Mouse (Mus musculus): ENCODE data around the gene Hmga1b. TPM values are rescaled to one million over a fixed set of nuclear protein-coding genes. Genes with fewer than 3 reads are reported as not detected.

Hmga1b gene
- total RNA-seq, 2 experiments from 2014 or later: 12.4 to 14.6 TPM

- intact Hi-C loops (cut with DNase I; ENCODE audit: low total_unique reads): no loop called here
- no peak for DNase-seq
Observed at GRCm38 (mm10) chr11:120808010-120808409, 45.4 kb downstream of the Hmga1b start.

GRCm38 (mm10) chr11:120812068-120812467, 49.5 kb downstream of the Hmga1b start:
- intact Hi-C loops (cut with DNase I; ENCODE audit: low total_unique reads): no loop called here
- no peak for DNase-seq

Other genes with a start within 250 kb of the Hmga1b start
- under 1 TPM in 1 of 2 experiments, not detected in 1; 0.38 TPM for gene Gcgr, start 232.1 kb upstream of the Hmga1b start, total RNA-seq (2021)
- gene Mcrip1, start 213.1 kb upstream of the Hmga1b start, total RNA-seq (2021): 10 to 100 TPM; 31.1 to 33.3 TPM
- gene Ppp1r27, start 211.7 kb upstream of the Hmga1b start, total RNA-seq (2021): 100 to 1,000 TPM; 159 to 234 TPM
- 100 to 1,000 TPM; 264 to 301 TPM for gene P4hb, start 189.5 kb upstream of the Hmga1b start, total RNA-seq (2021)
- 100 to 1,000 TPM; 118 to 144 TPM for gene Arhgdia, start 181.2 kb upstream of the Hmga1b start, total RNA-seq (2021)
- 10 to 100 TPM; 44.6 to 60.9 TPM for gene Alyref, start 164.4 kb upstream of the Hmga1b start, total RNA-seq (2021)
- 10 to 100 TPM; 54.0 to 55.6 TPM for gene Anapc11, start 164.4 kb upstream of the Hmga1b start, total RNA-seq (2021)
- not detected for gene Npb, start 154.3 kb upstream of the Hmga1b start, total RNA-seq (2021)
- gene Pcyt2, start 144.9 kb upstream of the Hmga1b start, total RNA-seq (2021): 10 to 100 TPM; 25.7 to 25.8 TPM
- 1 to 10 TPM; 5.2 to 5.4 TPM for gene Sirt7, start 137.6 kb upstream of the Hmga1b start, total RNA-seq (2021)
- 10 to 100 TPM; 29.9 to 33.1 TPM for gene Mafg, start 129.2 kb upstream of the Hmga1b start, total RNA-seq (2021)
- gene Pycr1, start 119.0 kb upstream of the Hmga1b start, total RNA-seq (2021): 10 to 100 TPM; 10.3 to 13.3 TPM
- gene Myadml2, start 114.6 kb upstream of the Hmga1b start, total RNA-seq (2021): 100 to 1,000 TPM; 111 to 136 TPM
- gene Notum, start 101.6 kb upstream of the Hmga1b start, total RNA-seq (2021): under 1 TPM in 1 of 2 experiments, not detected in 1; 0.39 TPM
- gene Aspscr1, start 89.8 kb upstream of the Hmga1b start, total RNA-seq (2021): 10 to 100 TPM; 25.0 to 26.9 TPM
- 10 to 100 TPM; 25.7 to 33.3 TPM for gene Cenpx, start 49.1 kb upstream of the Hmga1b start, total RNA-seq (2021)
- gene Lrrc45, start 48.9 kb upstream of the Hmga1b start, total RNA-seq (2021): 1 to 10 TPM; 5.2 to 5.4 TPM
- 1 to 10 TPM; 1.5 to 1.9 TPM for gene Rac3, start 41.3 kb upstream of the Hmga1b start, total RNA-seq (2021)
- 1 to 10 TPM; 5.4 to 6.2 TPM for gene Dcxr, start 35.5 kb upstream of the Hmga1b start, total RNA-seq (2021)
- 10 to 100 TPM; 10.6 to 14.4 TPM for gene Cbr2, start 30.7 kb upstream of the Hmga1b start, total RNA-seq (2021)
- gene Rfng, start 21.4 kb downstream of the Hmga1b start, total RNA-seq (2021): 1 to 10 TPM; 6.7 to 7.9 TPM
- 10 to 100 TPM; 49.5 to 51.8 TPM for gene Gps1, start 21.5 kb downstream of the Hmga1b start, total RNA-seq (2021)
- gene Dus1l, start 33.6 kb downstream of the Hmga1b start, total RNA-seq (2021): 10 to 100 TPM; 35.2 to 37.4 TPM
- gene Fasn, start 61.8 kb downstream of the Hmga1b start, total RNA-seq (2021): 10 to 100 TPM; 13.9 to 19.4 TPM
- 1 to 10 TPM; 2.3 to 2.8 TPM for gene Ccdc57, start 170.1 kb downstream of the Hmga1b start, total RNA-seq (2021)
- gene Slc16a3, start 185.7 kb downstream of the Hmga1b start, total RNA-seq (2021): 100 to 1,000 TPM; 272 to 355 TPM
- gene Csnk1d, start 228.5 kb downstream of the Hmga1b start, total RNA-seq (2021): 10 to 100 TPM; 50.2 to 56.9 TPM

Measured in gastrocnemius, postnatal 14 days (tissue).